Mouse (Mus musculus) cerebellum, adult 2 months (tissue): ENCODE results near the gene Hoxa7. TPM values are rescaled to one million over a fixed set of nuclear protein-coding genes. Genes with fewer than 3 reads are reported as not detected.

Source experiments
- DNase-seq, 2 experiments: peaks; one replicate each; pipeline ENCODE4 v3.0.0; 2021
- H3K27ac ChIP-seq: fragments of 200-500 bp; 2 replicates; pipeline ENCODE4 v1.5.1; 2012; ENCODE audit warnings: low read length, control low read depth, inconsistent platforms; ENCODE audit not compliant: insufficient read depth
- H3K27me3 ChIP-seq: fragments of 200-500 bp; 2 replicates; pipeline ENCODE4 v1.6.1; 2012; ENCODE audit warnings: inconsistent platforms, mild to moderate bottlenecking, low read length, moderate library complexity; ENCODE audit not compliant: control insufficient read depth, insufficient read depth
- H3K4me1 ChIP-seq: fragments of 200-500 bp; 2 replicates; pipeline ENCODE4 v1.6.1; 2011; ENCODE audit warnings: low read length; ENCODE audit not compliant: control insufficient read depth, insufficient read depth
- H3K4me3 ChIP-seq: fragments of 200-500 bp; replicated peaks from 2 replicates; pipeline ENCODE3; 2011; ENCODE audit warnings: mild to moderate bottlenecking, low read depth, low read length, control low read depth; ENCODE audit not compliant: insufficient read depth
- CTCF ChIP-seq: fragments of 200-500 bp; IDR thresholded peaks from 2 replicates; pipeline ENCODE4 v1.5.1; 2011; ENCODE audit warnings: low read depth, mild to moderate bottlenecking, control low read depth, low read length, moderate library complexity, borderline replicate concordance; ENCODE audit not compliant: insufficient read depth
- POLR2A ChIP-seq: fragments of 200-500 bp; IDR thresholded peaks from 2 replicates; pipeline ENCODE4 v1.6.1; 2011; ENCODE audit warnings: low read length, control low read depth, borderline replicate concordance; ENCODE audit not compliant: insufficient read depth
- WGBS: fragments of 180-500 bp; shearing (Covaris S2); methylation state at CpG from one replicate; pipeline ENCODE4 v1.1.7; 2018; 5-methylcytosine and 5-hydroxymethylcytosine counted together
- polyA plus RNA-seq: library from polyadenylated mRNA; depleted of rRNA; stranded (reverse); fragments of >200 nt; gene quantifications from 2 replicates; pipeline ENCODE4 v1.2.3, GENCODE M21; 2012

The Hoxa7 gene
- polyA plus RNA-seq, 1 experiment: 0.07 TPM

DNA sequence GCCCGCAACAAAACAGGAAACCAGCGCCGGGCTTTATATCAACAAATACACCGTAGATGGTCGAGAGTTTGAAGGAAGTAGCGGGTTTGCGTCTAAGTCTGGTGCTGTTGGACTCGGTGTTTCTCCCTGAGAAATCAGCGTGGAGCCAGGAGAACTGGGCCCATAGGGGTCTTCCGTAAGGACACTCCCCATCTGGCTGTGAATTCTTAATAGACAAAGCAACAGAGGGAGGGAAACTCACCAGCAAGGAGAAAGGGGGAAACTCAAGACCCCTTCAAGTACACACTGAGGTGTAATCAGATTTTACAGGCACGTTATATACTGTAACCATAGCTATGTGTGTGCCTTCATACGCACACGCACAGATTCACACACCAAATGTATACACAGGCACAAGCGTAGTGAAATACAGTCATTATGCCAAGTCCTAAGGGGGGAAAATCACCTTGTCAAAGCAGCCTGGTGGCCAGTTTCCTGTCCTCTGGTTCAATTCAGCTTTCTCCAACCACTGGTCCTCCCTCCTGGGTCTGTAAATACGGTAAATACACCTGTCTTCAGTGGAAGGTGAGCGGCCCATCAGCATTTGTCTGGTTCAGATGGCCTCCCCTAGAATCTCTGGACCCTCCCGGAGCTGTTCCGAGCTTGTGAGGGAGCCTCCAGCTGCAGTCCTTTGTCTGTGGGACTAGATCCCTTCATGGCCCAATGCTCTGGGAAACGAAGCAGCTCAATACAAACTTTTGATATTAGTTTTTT, 44.4 kb upstream of the Hoxa7 start:
- TF ChIP-seq CTCF (no peak), POLR2A (no peak)
- no peak for DNase-seq
- Histone ChIP-seq H3K4me3 (no peak overlapping the region), H3K27me3 (peaks cover 30% of the 10 kb centered on the region; the same call in 1 of the 2 replicates), H3K27ac (no peak overlapping the region), H3K4me1 (no peaks in the 10 kb centered on the region)
- WGBS: 5% methylated on average over 19 of the region's 19 CpGs

DNA sequence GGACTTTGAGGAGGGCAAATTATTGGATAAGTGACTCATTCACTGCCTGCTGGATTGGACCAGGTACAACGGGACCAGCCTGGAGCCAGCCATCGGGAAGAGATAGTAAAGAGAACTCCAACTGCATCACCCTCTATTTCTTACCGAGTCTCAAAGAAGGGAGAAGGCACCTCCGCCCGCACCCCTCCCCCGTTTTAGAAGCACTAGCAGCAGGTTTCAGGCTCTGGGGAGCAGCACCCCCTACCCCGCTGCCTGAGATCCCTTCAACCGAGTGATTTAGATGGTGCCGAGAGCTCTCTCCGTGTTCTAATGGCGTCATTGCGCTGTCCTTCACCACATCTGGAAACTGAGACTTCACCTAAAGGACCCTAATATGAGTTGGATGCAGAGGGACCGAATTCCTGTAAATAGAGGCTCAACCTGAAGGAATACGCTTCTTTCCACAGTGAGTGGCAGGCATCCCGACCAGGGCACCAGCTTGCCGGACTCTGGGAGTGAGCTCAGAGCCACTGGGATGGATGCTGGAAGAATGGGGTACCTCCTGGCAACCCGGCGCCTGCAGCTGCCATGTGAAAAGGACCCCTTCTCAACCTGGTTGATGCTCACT, 43.8 kb upstream of the Hoxa7 start:
- no peak for DNase-seq
- no peaks in the 10 kb centered on the region for H3K4me1 ChIP-seq
- no peak for TF ChIP-seq CTCF
- TF ChIP-seq POLR2A: no peak
- H3K27ac ChIP-seq: no peak overlapping the region
- H3K4me3 ChIP-seq: no peak overlapping the region
- H3K27me3 ChIP-seq: peaks cover 36% of the 10 kb centered on the region; the same call in 1 of the 2 replicates
- WGBS: 3% methylated on average over 18 of the region's 18 CpGs

DNA sequence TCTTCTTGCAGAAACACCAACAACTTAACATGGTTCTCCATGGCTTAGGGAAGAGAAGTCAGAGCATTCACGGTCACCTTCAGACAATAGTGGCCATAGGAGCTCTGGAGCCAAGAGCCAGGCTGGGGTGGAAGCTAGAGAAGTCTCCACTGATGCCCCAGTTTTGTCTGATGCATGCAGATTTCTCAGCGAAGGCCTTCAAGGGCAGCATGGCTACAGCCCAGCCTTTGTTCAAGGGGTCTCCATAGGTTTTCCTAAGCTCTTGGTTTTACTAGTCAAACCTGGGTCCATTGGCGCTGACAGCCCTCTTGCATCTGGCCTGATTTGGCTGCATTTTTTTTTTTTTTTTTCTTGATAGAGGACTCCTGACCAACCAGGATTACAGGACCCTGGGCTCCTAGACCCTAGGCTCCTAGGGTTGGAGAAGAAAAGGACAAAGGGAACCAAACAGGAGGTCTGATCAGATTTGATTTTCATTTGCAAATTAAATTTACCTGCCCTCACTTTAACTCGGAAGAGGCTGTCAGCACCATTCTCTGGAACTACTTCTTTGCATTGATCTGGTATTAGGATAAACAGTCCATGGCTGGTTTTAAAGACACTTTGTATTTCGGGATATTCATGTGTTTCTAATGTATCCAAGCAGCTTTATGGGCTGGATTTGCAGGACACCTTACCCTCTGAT, 42.6 kb upstream of the Hoxa7 start:
- H3K4me3 ChIP-seq: no peak overlapping the region
- DNase-seq: no peak
- H3K27me3 ChIP-seq: peaks cover 37% of the 10 kb centered on the region; the same call in 1 of the 2 replicates
- no peak for TF ChIP-seq POLR2A
- no peak for TF ChIP-seq CTCF
- 4% methylated on average over 5 of the region's 5 CpGs for WGBS
- H3K27ac ChIP-seq: no peak overlapping the region
- no peaks in the 10 kb centered on the region for H3K4me1 ChIP-seq

DNA sequence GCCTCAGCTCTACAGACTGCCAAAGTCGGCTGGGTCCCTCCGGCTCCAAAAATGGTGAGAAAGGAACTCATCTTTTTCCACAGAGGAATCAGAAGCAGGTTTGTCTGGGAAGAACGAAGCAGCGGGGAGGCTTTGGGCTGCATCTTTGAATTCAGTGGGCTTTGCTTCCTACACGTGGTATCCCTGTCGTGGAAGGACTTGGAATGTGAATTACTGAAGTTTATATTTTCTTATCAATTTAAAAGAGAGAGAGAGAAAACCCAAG, 41.6 kb upstream of the Hoxa7 start:
- TF ChIP-seq CTCF (no peak), POLR2A (no peak)
- Histone ChIP-seq H3K4me1 (no peaks in the 10 kb centered on the region), H3K27ac (no peak overlapping the region), H3K27me3 (peaks cover 38% of the 10 kb centered on the region; the same call in 1 of the 2 replicates), H3K4me3 (no peak overlapping the region)
- WGBS: 2% methylated on average over 6 of the region's 6 CpGs
- DNase-seq: no peak

DNA sequence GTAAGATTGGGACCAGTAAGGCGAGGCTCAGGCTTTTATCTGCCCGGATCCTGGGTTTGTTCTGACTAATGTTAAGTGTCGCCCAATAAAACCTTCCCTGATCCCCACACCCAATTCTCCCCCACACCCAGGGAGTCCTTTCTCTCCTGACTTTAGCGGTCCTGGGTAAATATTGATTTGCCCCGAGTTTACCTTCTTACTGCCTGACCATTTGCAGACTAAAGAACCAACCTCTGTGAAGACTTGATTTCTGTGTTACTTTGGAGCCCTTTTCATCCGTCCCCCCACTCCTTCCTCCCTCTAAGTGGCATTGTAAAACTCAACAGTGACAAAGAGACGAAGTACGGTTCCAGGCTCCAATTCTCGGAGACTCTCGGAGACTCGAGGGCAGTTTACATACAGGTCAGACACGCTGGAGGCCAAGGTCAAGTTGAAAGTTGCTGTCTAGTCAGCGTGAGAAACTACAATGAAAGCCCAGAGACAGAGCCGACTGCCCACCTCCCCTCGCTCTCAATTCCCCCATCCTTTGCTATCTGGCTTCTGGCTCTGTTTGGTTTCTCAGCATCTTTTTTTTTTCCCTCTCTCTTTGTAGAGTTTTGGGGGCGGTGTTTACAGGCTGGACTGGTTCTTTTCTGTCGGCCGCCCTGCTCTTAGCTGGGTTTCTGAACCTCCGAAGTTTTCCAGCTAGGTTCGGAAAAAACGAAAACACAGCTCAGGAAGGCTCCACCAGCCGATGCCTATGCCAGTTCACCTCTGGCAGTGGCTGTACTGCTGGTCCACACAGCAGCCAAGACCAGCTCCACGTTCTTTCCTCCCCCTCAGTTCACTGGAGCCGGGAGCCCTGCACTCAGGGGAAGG, 41.0 kb upstream of the Hoxa7 start:
- no peak for TF ChIP-seq POLR2A
- TF ChIP-seq CTCF: no peak
- 5% methylated on average over 24 of the region's 24 CpGs for WGBS
- Histone ChIP-seq H3K27ac (no peak overlapping the region), H3K4me3 (no peak overlapping the region), H3K4me1 (no peaks in the 10 kb centered on the region), H3K27me3 (peaks cover 38% of the 10 kb centered on the region; the same call in 1 of the 2 replicates)
- DNase-seq: no peak

DNA sequence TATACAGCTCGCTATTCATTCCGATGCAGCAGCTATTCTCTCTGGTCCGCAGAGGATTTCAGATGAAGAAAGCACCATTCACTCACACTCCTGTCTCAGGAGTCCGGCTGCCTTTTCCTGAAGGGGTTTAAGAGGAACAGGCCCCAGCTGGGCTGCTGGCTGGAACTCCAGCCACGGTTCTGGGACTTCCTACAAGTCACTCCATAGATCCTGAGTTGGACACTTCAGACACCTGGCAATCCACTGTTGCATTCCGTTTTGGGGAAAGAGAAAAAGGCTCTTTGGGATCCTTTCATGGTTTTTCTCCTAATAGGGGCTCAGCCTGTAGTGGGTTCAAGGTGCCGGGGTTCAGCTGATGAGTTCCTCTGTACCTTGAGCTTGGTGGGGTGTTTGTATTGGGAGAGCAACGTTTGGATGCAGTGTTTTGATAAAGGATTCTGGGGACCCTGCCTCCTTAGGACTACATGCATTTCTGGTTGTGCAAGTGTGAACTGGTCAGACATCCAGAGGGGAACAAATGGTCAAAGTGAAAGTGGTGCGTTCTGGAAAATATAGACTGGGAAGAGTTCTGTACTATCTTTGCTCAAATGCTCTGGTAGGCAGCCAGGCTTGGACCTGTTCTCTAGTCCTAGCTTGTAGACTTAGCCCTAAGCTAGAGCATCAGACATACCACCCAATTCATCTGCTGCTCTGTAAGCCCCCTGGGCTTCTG, 40.3 kb upstream of the Hoxa7 start:
- 4% methylated on average over 9 of the region's 9 CpGs for WGBS
- no peak for DNase-seq
- Histone ChIP-seq H3K4me1 (no peaks in the 10 kb centered on the region), H3K4me3 (no peak overlapping the region), H3K27me3 (peaks cover 37% of the 10 kb centered on the region; the same call in 1 of the 2 replicates), H3K27ac (no peak overlapping the region)
- no peak for TF ChIP-seq CTCF
- TF ChIP-seq POLR2A: no peak

DNA sequence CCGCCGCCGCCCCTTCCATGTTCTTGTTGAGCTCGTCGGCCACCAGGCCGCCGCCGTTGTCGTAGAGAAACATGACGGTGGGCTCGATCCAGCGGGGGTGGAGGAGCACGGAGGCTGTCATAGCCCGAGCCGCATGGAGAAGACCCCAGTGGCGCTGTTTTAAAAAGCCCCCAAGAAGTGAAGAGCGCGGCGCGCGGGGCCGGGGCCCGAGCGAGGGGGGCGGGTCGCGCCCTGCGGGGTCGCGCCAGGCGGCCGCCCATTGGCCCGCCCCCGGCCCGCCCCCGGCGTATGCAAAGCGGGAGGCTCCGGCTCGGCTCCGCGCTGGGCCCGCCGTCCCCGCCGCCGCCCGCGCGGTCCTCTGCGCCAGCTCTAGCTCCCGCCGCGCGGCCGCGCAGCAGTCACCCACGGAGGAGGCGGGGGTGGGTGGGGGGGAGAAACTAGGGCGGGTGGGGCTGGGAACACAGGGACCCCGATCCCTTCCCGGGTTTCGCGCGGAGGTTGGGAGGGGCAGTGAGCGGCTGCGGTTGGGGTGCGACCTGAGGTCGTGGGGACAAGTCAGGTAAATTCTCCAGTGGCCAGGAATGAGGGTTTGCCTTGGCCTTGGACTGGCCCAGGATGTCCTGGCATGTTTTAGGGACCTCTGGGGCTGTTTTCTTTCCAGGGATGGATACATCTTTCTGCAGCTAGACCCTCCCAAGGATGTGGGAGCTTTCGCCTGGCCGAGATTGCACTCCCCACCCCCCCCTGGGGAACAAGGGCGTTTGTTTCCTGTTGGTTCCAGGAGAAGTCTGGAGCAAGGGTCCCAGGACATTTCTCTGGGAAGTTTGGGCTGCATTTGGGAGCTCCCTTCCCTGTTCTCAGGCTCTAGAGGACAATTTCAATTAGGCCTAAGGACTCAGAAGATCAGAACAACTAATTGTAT, 39.3 kb upstream of the Hoxa7 start, which contains the start of gene Hoxa13:
TSS of gene Hoxa13 (minus strand) at position 227 of the 922 bp plus-strand sequence.
- 2% methylated on average over 53 of the region's 72 CpGs for WGBS
- H3K27me3 ChIP-seq: peaks cover 32% of the 10 kb centered on the region; the same call in 1 of the 2 replicates

More for the DNA sequence above, 39.3 kb upstream of the Hoxa7 start, which contains the start of gene Hoxa13:
- no peaks in the 10 kb centered on the region for H3K4me1 ChIP-seq
- no peak for DNase-seq
- no peak for TF ChIP-seq CTCF
- TF ChIP-seq POLR2A: no peak
- no peak within 1 kb of the TSS for H3K27ac ChIP-seq
- H3K4me3 ChIP-seq: no peak within 1 kb of the TSS
